Mouse (Mus musculus): ENCODE results near the gene Gm29582.
"Not testable (repeated sequence)": the region's sequence is repeated elsewhere in the genome, so short reads cannot be mapped to it uniquely, and the experiment has no call there.

Gm29582 gene

DNA sequence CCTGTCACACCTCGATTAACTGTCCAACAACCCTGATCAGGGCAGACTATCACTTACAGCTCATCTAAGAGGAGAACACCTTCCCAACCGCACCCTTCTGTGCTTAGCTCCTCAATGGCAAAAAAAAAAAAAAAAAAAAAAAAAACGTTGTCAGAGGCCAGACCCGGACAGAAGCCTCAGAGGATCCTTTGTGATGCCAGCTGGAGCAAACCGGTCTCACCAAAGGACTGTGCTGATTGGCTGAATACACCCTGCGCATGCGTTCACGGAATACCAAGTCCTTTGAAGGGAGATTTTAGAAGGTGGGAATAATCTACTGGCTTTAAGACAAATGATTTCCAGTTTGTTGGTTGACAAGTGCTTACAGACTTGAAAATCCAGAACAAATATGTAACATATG is at the start of gene Gm29582:
Gm29582 (minus strand) TSS at position 101 of the 400 bp plus-strand sequence.
- ATAC-seq (ENCODE audit: low TSS enrichment), result not testable (repeated sequence)
